Mouse (Mus musculus) kidney, adult 11 months (tissue): ENCODE measurements around the gene Stoml2.
"Not testable (repeated sequence)": the region's sequence is repeated elsewhere in the genome, so short reads cannot be mapped to it uniquely, and the experiment has no call there.

ENCODE experiments used
- DNase-seq: peaks from one replicate; pipeline ENCODE4 v3.0.0; 2022

Gene Stoml2

GRCm38 (mm10) chr4:43001272-43001671 is 30.2 kb downstream of the Stoml2 start:
- DNase-seq = no peak

- DNase-seq = peak; percentile 99
These were observed 31.1 kb downstream of the Stoml2 start, which contains the start of gene Vcp for GRCm38 (mm10) chr4:43000141-43000986. TSS of gene Vcp (minus strand) at chr4:43000507.

GRCm38 (mm10) chr4:42999451-43000140 is 31.9 kb downstream of the Stoml2 start:
- DNase-seq = peak; percentile 82

GRCm38 (mm10) chr4:42998022-42998421 is 33.5 kb downstream of the Stoml2 start:
- DNase-seq = no peak

- DNase-seq = no peak
These were observed 43.2 kb downstream of the Stoml2 start for GRCm38 (mm10) chr4:42988296-42988695.

- not testable (repeated sequence) for DNase-seq
These were observed 51.0 kb downstream of the Stoml2 start for GRCm38 (mm10) chr4:42980467-42980866.

- no peak for DNase-seq
These were observed 53.4 kb downstream of the Stoml2 start for GRCm38 (mm10) chr4:42978062-42978461.
